Mouse (Mus musculus) layer of hippocampus, postnatal 36 days (tissue): Measurements from ENCODE around the gene Stk4. TPM values are rescaled to one million over a fixed set of nuclear protein-coding genes. Genes with fewer than 3 reads are reported as not detected.
A peak's percentile ranks its signal among the peaks of the same experiment; 100 is the strongest.
"Not testable (repeated sequence)": the region's sequence is repeated elsewhere in the genome, so short reads cannot be mapped to it uniquely, and the experiment has no call there.

Source experiments
- DNase-seq, 2 experiments: peaks; one replicate each; pipeline ENCODE4 v3.0.0; 2022
- total RNA-seq, 2 experiments: library from RNA; stranded (reverse); gene quantifications; 2 replicates each; pipeline ENCODE4 v1.2.3; 2021

Gene Stk4
- 10 to 100 TPM; 50.4 to 51.2 TPM for total RNA-seq

DNA sequence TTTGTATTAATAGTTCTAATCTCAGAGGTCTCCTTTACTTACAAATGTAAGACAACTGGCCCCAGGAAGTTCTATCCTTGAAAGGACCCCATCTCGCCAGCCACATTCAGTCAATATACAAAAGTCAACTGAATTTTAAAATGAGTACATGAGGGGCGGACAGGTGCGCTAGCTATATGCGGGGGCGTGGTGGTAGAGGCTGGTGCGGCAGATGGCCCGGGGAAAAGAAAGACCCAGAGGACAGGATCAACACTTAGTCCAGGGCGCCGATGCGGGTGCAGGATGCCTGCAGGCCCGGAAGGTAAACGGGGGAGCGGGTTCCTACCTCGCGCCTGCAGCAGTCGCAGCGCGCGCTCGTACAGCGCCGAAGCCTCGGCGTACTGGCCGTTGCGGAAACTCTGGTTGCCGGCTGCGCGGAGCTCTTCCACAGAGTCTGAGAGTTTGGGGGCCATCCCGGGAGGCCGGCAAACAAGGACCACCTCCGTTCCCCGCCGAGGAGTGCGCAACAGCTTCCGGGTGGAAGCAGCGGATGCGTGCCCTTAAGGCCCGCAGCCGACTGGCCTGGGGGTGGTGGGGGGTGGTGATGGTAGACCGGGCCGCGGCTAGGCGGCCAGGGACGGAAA is at the start of gene Stk4:
TSS of gene Stk4 (plus strand) at position 181 of the 623 bp plus-strand sequence.
- DNase-seq, result no peak

GRCm38 (mm10) chr2:164022104-164022503 is 48.0 kb upstream of the Stk4 start:
- DNase-seq, result no peak

DNA sequence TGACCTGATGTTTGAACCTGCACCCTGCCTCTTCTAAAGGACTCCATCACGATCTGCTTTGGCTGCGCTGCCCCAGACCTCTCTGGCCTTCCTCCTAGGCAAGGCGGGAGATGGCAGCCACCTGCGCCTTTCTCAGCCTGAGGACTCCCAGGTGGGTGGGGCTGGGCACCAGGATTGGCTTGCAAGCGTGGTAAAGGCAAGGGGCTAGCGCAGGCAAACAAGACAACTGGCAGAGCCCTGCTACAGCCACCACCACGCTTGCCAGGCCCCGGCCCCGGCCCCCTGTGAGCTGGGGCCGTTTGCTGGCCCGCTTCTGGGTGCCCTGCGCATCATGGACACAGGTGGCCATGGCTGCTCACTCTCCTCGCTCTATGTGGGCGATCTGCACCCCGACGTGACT is 45.0 kb upstream of the Stk4 start, which contains the start of gene Pabpc1l:
TSS of gene Pabpc1l (plus strand) at position 301 of the 400 bp plus-strand sequence.
- no peak for DNase-seq

- DNase-seq, result no peak
These were observed 39.0 kb upstream of the Stk4 start for GRCm38 (mm10) chr2:164031147-164031546.

- DNase-seq, result no peak
These were observed 37.1 kb upstream of the Stk4 start for GRCm38 (mm10) chr2:164032973-164033372.

GRCm38 (mm10) chr2:164036520-164037019 is 33.6 kb upstream of the Stk4 start:
- no peak for DNase-seq

GRCm38 (mm10) chr2:164038407-164039028 is 31.6 kb upstream of the Stk4 start:
- DNase-seq, result no peak

GRCm38 (mm10) chr2:164040949-164041348 is 29.2 kb upstream of the Stk4 start:
- no peak for DNase-seq

- DNase-seq, result no peak
These were observed 28.6 kb upstream of the Stk4 start for GRCm38 (mm10) chr2:164041523-164041922.

DNA sequence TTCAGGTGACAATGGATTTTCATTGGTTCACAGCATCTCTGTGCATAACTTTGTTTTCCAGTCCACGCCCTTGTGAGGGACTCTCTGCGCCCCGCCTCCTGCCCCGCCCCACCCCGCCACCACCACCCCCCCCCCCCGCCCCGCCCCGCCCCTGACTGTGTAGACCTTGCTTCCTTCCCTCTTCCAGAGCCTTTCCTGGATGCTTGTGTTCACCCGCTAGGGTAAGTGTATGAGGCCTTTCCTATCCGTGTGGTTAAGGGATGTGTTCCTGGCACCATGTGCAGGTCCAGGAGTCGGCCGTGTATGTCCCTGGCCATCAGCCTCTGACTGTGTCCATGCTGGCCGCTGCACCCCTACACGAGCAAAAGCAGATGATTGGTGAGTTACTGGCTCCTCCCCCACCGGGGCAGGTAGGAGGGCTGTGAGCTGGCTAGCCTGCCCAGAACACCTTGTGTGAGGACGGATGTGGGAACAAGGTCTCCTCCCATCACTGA is 22.9 kb upstream of the Stk4 start:
- DNase-seq, result no peak

- DNase-seq, result no peak
These were observed 16.4 kb upstream of the Stk4 start for GRCm38 (mm10) chr2:164053767-164054166.

GRCm38 (mm10) chr2:164054671-164055070 is 15.5 kb upstream of the Stk4 start:
- no peak for DNase-seq

DNA sequence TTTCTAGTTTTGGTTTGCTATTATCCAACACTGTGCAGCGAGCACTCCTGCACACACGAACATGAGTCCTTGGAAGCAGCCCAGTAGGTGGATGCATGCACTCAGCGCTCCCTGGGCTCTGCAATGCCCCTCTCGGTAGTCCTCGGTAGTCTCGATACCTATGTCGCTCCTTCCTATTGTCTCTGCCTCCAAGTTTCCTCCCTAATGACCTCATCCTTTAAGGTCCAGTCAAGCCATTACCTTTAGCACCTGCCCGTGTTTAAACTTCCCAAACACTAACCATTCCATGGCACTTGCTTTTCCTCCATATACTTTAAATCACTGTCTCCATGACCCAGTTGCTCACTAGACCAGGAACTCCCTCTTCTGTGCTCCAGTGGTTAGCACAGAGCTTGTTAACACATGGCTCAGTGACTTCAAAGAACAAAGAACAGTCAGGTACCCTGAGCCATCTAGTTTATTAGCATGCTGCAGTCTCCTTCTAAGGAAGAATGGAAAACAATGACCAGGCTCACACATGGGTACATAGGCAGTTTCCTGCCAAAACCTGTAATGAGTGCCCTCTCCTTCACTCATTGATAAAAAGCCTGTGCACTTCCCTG is 10.4 kb upstream of the Stk4 start:
- DNase-seq, result no peak

DNA sequence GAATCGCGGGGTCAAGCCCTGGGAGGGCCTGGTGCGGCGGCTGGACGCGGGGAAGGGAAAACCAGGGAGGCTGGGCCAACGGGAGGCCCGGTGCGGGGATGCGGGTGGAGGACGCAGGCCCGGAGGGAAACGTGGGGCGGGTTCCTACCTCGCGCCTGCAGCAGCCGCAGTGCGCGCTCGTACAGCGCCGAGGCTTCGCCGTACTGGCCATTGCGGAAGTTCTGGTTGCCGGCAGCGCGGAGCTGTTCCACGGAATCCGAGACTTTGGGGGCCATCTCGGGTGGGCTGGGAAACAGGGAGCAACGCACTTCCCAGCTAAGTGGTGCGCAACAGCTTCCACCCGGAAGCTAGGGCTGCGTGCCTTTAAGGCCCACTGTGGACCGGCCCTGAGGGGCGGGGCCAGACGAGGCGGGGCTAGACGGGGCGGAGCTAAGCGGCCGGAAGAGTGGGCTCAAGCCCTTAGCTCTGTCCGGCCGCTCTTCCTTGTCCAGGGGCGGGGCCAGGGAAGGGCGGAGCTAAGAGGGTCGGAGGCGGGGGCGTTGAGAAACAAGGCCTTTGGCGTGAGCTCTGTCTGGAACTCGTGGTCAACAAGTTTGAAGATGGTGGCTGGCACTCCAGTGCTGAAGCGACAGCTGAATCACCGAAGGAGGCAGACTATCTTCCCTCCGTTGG is 779 bp downstream of the Stk4 start, which contains the start of gene Tomm34:
TSS of gene Tomm34 (minus strand) at position 405 of the 672 bp plus-strand sequence.
- peak; percentile 88 to 90 for DNase-seq

GRCm38 (mm10) chr2:164071437-164071820 is 1.3 kb downstream of the Stk4 start:
- not testable (repeated sequence) for DNase-seq

DNA sequence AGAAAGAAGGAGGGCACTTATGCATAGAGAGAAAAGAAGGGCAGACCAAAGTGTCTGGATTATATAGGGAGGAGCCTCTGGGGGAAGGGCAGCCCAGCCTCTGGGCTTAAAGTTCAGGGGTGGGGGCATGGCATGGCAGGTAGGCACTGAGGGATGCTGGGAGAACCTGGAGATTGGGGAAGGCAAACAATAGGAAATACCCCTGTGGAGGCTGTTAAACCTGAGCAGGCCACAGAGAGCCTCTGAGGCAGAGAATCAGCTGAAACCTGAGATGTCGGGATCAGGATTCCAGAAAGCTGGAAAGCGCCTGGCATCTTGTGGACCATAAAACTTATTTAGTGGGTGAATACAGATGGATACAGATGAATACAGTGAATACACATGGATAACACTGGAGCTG is 2.0 kb downstream of the Stk4 start:
- DNase-seq, result no peak

- DNase-seq, result no peak
These were observed 3.0 kb downstream of the Stk4 start for GRCm38 (mm10) chr2:164073120-164073519.

- peak; percentile 97 for DNase-seq
These were observed 3.9 kb downstream of the Stk4 start for GRCm38 (mm10) chr2:164073918-164074578.

GRCm38 (mm10) chr2:164075088-164075487 is 5.0 kb downstream of the Stk4 start:
- DNase-seq, result no peak

GRCm38 (mm10) chr2:164076874-164077425 is 6.8 kb downstream of the Stk4 start:
- no peak for DNase-seq

DNA sequence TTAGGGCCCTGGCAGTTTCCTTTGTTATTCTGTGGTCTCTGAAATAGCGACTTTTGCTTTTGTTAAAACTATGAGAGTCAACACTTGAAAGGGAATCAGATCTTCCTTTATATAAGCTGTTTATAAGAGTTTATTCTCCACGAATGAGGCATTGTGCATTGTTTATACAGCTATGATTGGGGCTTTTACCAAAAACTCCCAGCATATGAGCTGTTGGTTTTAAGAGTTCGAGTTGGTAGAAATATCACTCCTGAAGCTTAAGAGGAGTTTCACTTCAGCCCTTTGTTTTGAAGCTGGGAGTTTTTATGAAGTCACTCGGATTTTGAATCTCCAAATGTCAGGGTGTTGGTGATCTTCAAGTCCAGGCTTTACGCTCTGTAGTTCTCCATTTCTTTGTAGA is 7.8 kb downstream of the Stk4 start:
- DNase-seq, result no peak

- DNase-seq, result no peak
These were observed 9.4 kb downstream of the Stk4 start for GRCm38 (mm10) chr2:164079488-164079887.
